Mouse (Mus musculus): ENCODE measurements around the gene Gm49333.

GRCm38 (mm10) chr16:20672965-20673705, 61.7 kb downstream of the Gm49333 start:
- TF ChIP-seq POLR2A (IDR thresholded peaks at IDR 0.05; ENCODE audit: insufficient read depth, low read depth, low read length) (no peak), CTCF (IDR thresholded peaks at IDR 0.05) (no peak)

Measured in heart, adult 2 months (tissue).